Comparison of ENCODE assay signal across 8 mouse cellular contexts in the genomic region with DNA sequence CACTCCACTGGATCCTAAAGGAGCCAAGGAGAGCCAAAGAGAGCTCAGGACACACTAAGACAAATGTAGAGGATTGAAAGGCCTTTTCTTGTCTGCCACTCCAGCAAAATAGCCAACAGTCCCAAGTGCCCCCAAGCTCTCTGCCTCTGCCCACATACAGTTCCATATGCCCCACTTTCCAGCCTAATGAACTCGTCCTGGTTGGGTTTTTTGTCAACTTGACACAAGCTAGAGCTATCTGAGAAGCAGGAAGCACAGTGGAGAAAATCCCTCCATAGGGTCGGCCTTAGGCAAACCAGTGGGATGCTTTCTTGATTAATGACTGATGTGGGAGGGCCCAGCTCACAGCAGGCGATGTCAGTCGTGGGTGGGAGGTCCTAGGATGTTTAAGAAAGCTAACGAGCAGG.
DNase-seq lines count a peak whose midpoint lies in the region; ATAC-seq lines count a peak whose summit lies in the region.

No protein-coding gene starts in this region.

- peaks cover 50% of the 10 kb centered on the region for H3K4me1 ChIP-seq in kidney, embryonic 15.5 days
- peaks cover 31% of the 10 kb centered on the region for H3K4me1 ChIP-seq in hindbrain, embryonic 16.5 days (ENCODE audit: control insufficient read depth, insufficient read depth, low read depth, low read length)
- peaks cover 60% of the 10 kb centered on the region for H3K4me1 ChIP-seq in neural tube, embryonic 13.5 days (replicated peaks)

- peaks cover 28% of the 10 kb centered on the region for H3K27me3 ChIP-seq in kidney, embryonic 15.5 days
- no peaks in the 10 kb centered on the region for H3K27me3 ChIP-seq in hindbrain, embryonic 16.5 days (replicated peaks; ENCODE audit: control insufficient read depth, insufficient read depth, low read length)
- H3K27me3 ChIP-seq in neural tube, embryonic 13.5 days = peaks cover 8% of the 10 kb centered on the region; the same call in 1 of the 2 replicates

- H3K9ac ChIP-seq in kidney, embryonic 15.5 days = no peak overlapping the region
- no peak overlapping the region for H3K9ac ChIP-seq in hindbrain, embryonic 16.5 days (ENCODE audit: low read depth, low read length)
- 0 out of 2 replicates have a peak overlapping the region, but pooled peaks have one; percentile 4 for H3K9ac ChIP-seq in neural tube, embryonic 13.5 days

- 2% methylated on average over 5 of the region's 5 CpGs for WGBS in kidney, embryonic 15.5 days
- 5% methylated on average over 5 of the region's 5 CpGs for WGBS in hindbrain, embryonic 16.5 days
- WGBS in neural tube, embryonic 13.5 days = 2% methylated on average over 5 of the region's 5 CpGs

- no peak overlapping the region; the same call in 1 of the 2 replicates for H3K4me3 ChIP-seq in kidney, embryonic 15.5 days (replicated peaks)
- H3K4me3 ChIP-seq in hindbrain, embryonic 16.5 days (ENCODE audit: low read length) = no peak overlapping the region
- H3K4me3 ChIP-seq in neural tube, embryonic 13.5 days = no peak overlapping the region

- H3K27ac ChIP-seq in kidney, embryonic 15.5 days = peak overlapping the region; percentile 93
- H3K27ac ChIP-seq in hindbrain, embryonic 16.5 days (ENCODE audit: low read depth, low read length) = peak overlapping the region; percentile 52
- peak overlapping the region; percentile 67 for H3K27ac ChIP-seq in neural tube, embryonic 13.5 days (replicated peaks)

- no peaks in the 10 kb centered on the region for H3K9me3 ChIP-seq in kidney, embryonic 15.5 days (replicated peaks)
- no peaks in the 10 kb centered on the region for H3K9me3 ChIP-seq in hindbrain, embryonic 16.5 days (ENCODE audit: control insufficient read depth, low read length)
- H3K9me3 ChIP-seq in neural tube, embryonic 13.5 days = no peaks in the 10 kb centered on the region

- ATAC-seq in kidney, embryonic 15.5 days (replicated peaks; ENCODE audit: low FRiP score) = peak; percentile 76
- no peak; the same call in none of the 2 replicates for ATAC-seq in hindbrain, embryonic 16.5 days
- peak; percentile 34 for ATAC-seq in neural tube, embryonic 13.5 days (ENCODE audit: low read depth)
- no peak for ATAC-seq in megakaryocyte progenitor cell, adult 5-6 weeks (replicated peaks; ENCODE audit: poor library complexity)

- no peaks in the 10 kb centered on the region for H3K36me3 ChIP-seq in kidney, embryonic 15.5 days
- H3K36me3 ChIP-seq in hindbrain, embryonic 16.5 days (ENCODE audit: control insufficient read depth, insufficient read depth, low read length) = no peaks in the 10 kb centered on the region
- no peaks in the 10 kb centered on the region for H3K36me3 ChIP-seq in neural tube, embryonic 13.5 days

- no peak for DNase-seq in kidney, adult 18-20 months
- peak; percentile 66 for DNase-seq in embryo, embryonic 9.5 days (ENCODE audit: extremely low spot score)
- no peak for DNase-seq in spleen, postnatal 36 days (ENCODE audit: low spot score in 2 of 2)
- DNase-seq in ovary, adult 18-20 months (ENCODE audit: low spot score) = no peak

- H3K4me2 ChIP-seq in kidney, embryonic 15.5 days = peak overlapping the region; percentile 49
- H3K4me2 ChIP-seq in hindbrain, embryonic 16.5 days (ENCODE audit: low read length) = no peak overlapping the region; the same call in 1 of the 2 replicates
- H3K4me2 ChIP-seq in neural tube, embryonic 13.5 days = peak overlapping the region; percentile 15; the same call in 1 of the 2 replicates

Comparison
In these comparisons a context has a peak if more than half of its experiments do, and no peak if none do; other contexts are left out.
1. ATAC-seq: peak in kidney, embryonic 15.5 days (single experiment) and neural tube, embryonic 13.5 days (single experiment); none in hindbrain, embryonic 16.5 days (single experiment) and megakaryocyte progenitor cell, adult 5-6 weeks (single experiment).
2. Peak in every context shown above with its lines, with median percentiles within 50 percentile points of each other: H3K27ac ChIP-seq.